Mouse (Mus musculus): ENCODE data around the gene Ccer2. TPM values are rescaled to one million over a fixed set of nuclear protein-coding genes. Genes with fewer than 3 reads are reported as not detected.
A peak's percentile ranks its signal among the peaks of the same experiment; 100 is the strongest.

Gene Ccer2
- polyA plus RNA-seq, 2 experiments: 0.24 TPM; not detected in 1

GRCm38 (mm10) chr7:28716590-28717281 lies 39.2 kb upstream of the Ccer2 start, which contains the start of gene Fbxo17:
TSS of gene Fbxo17 (plus strand) at chr7:28716804.
- WGBS: 3% methylated on average over 36 of the region's 36 CpGs

DNA sequence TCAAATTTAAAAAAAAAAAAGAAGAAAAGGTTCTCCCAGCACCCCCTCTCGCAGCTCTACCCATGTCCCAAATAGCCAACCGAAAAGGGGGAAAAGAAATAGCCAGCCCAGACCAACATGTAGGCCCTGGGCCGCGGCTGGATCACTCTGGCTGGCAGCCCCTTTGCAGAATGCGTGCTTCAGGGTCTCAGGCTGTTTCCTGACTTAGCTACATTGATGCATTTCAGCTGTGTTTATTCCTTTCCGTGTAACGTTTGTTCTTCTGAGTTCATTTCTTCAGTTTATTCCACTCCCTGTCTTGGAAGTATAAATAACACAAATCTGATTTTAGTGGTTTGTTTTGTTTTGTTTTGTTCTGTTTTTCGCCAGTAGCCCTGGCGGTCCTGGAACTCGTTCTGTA lies 38.2 kb upstream of the Ccer2 start:
- H3K4me1 ChIP-seq (ENCODE audit: control insufficient read depth, insufficient read depth, low read length): 0 out of 2 replicates have a peak, but pooled peaks cover 4% of the 10 kb centered on the region
- peak overlapping the region; percentile 59 for H3K4me3 ChIP-seq (replicated peaks; ENCODE audit: low read length)
- H3K27ac ChIP-seq (replicated peaks; ENCODE audit: low read depth, low read length): no peak overlapping the region
- no peak for DNase-seq (ENCODE audit: low spot score)
- H3K27me3 ChIP-seq (ENCODE audit: control insufficient read depth, insufficient read depth, low read length): no peaks in the 10 kb centered on the region
- ATAC-seq (ENCODE audit: low FRiP score, low read depth): no peak
- 74% methylated on average over 10 of the region's 10 CpGs for WGBS
- TF ChIP-seq POLR2A (IDR thresholded peaks at IDR 0.05; ENCODE audit: borderline replicate concordance, extremely low read depth, insufficient read depth, insufficient read length): no peak
- no peak overlapping the region for H3K9ac ChIP-seq (ENCODE audit: low read depth, low read length, severe bottlenecking)
- no peaks in the 10 kb centered on the region for H3K36me3 ChIP-seq (ENCODE audit: control insufficient read depth, insufficient read depth, low read length)
- H3K4me2 ChIP-seq (replicated peaks; ENCODE audit: low read depth, low read length, severe bottlenecking): peak overlapping the region; percentile 72
- H3K9me3 ChIP-seq (ENCODE audit: control insufficient read depth, low read length): no peaks in the 10 kb centered on the region

More at GRCm38 (mm10) chr7:28716590-28717281, 39.2 kb upstream of the Ccer2 start, which contains the start of gene Fbxo17:
- TF ChIP-seq POLR2A (IDR thresholded peaks at IDR 0.05; ENCODE audit: borderline replicate concordance, extremely low read depth, insufficient read depth, insufficient read length): 0 out of 2 replicates have a peak, but pooled peaks have one; percentile 36
- peak; percentile 82 for ATAC-seq (ENCODE audit: low FRiP score, low read depth)
- DNase-seq (ENCODE audit: low spot score): peak; percentile 78
- H3K36me3 ChIP-seq (ENCODE audit: control insufficient read depth, insufficient read depth, low read length): no peaks in the 10 kb centered on the region
- peak within 1 kb of the TSS; percentile 59 for H3K4me3 ChIP-seq (replicated peaks; ENCODE audit: low read length)
- H3K4me1 ChIP-seq (ENCODE audit: control insufficient read depth, insufficient read depth, low read length): 0 out of 2 replicates have a peak, but pooled peaks cover 4% of the 10 kb centered on the region
- no peaks in the 10 kb centered on the region for H3K9me3 ChIP-seq (ENCODE audit: control insufficient read depth, low read length)
- H3K4me2 ChIP-seq (replicated peaks; ENCODE audit: low read depth, low read length, severe bottlenecking): peak within 1 kb of the TSS; percentile 72
- no peaks in the 10 kb centered on the region for H3K27me3 ChIP-seq (ENCODE audit: control insufficient read depth, insufficient read depth, low read length)
- peak within 1 kb of the TSS; percentile 82 for H3K9ac ChIP-seq (ENCODE audit: low read depth, low read length, severe bottlenecking)
- peak within 1 kb of the TSS; percentile 87 for H3K27ac ChIP-seq (replicated peaks; ENCODE audit: low read depth, low read length)

- DNase-seq (ENCODE audit: low spot score) (no peak), ATAC-seq (ENCODE audit: low FRiP score, low read depth) (no peak)
- WGBS: 39% methylated on average over 4 of the region's 4 CpGs
- Histone ChIP-seq H3K9ac (ENCODE audit: low read depth, low read length, severe bottlenecking) (0 out of 2 replicates have a peak overlapping the region, but pooled peaks have one; percentile 2), H3K27me3 (ENCODE audit: control insufficient read depth, insufficient read depth, low read length) (no peaks in the 10 kb centered on the region), H3K4me2 (replicated peaks; ENCODE audit: low read depth, low read length, severe bottlenecking) (no peak overlapping the region), H3K4me3 (replicated peaks; ENCODE audit: low read length) (no peak overlapping the region), H3K9me3 (ENCODE audit: control insufficient read depth, low read length) (no peaks in the 10 kb centered on the region), H3K4me1 (ENCODE audit: control insufficient read depth, insufficient read depth, low read length) (0 out of 2 replicates have a peak, but pooled peaks cover 4% of the 10 kb centered on the region), H3K27ac (replicated peaks; ENCODE audit: low read depth, low read length) (no peak overlapping the region), H3K36me3 (ENCODE audit: control insufficient read depth, insufficient read depth, low read length) (no peaks in the 10 kb centered on the region)
- TF ChIP-seq POLR2A (IDR thresholded peaks at IDR 0.05; ENCODE audit: borderline replicate concordance, extremely low read depth, insufficient read depth, insufficient read length): no peak
Observed at GRCm38 (mm10) chr7:28719159-28719558, 36.8 kb upstream of the Ccer2 start.

DNA sequence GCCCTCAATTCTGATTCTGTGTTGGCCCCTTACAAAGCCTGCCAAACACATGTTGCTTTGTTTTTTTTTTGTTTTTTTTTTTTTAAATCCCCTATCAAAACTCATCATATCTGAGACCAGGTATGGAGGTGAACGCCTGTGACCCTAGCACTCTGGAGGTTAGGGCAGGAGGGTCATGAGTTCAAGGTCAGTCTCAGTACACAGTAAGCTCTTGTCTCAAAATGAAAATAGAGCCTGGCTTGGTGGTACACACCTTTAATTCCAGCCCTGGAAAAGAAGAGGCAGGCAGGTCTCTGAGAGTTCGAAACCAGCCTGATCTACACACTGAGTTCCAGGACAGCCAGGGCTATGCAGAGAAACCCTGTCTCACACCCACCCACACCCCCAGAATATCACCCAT lies 36.3 kb upstream of the Ccer2 start:
- H3K4me1 ChIP-seq (ENCODE audit: control insufficient read depth, insufficient read depth, low read length): 0 out of 2 replicates have a peak, but pooled peaks cover 4% of the 10 kb centered on the region
- no peak overlapping the region for H3K4me3 ChIP-seq (replicated peaks; ENCODE audit: low read length)
- no peak for DNase-seq (ENCODE audit: low spot score)
- no peaks in the 10 kb centered on the region for H3K9me3 ChIP-seq (ENCODE audit: control insufficient read depth, low read length)
- no peaks in the 10 kb centered on the region for H3K27me3 ChIP-seq (ENCODE audit: control insufficient read depth, insufficient read depth, low read length)
- 82% methylated on average over 2 of the region's 2 CpGs for WGBS
- H3K36me3 ChIP-seq (ENCODE audit: control insufficient read depth, insufficient read depth, low read length): peaks cover 2% of the 10 kb centered on the region; the same call in 1 of the 2 replicates
- no peak for ATAC-seq (ENCODE audit: low FRiP score, low read depth)
- H3K27ac ChIP-seq (replicated peaks; ENCODE audit: low read depth, low read length): no peak overlapping the region
- H3K4me2 ChIP-seq (replicated peaks; ENCODE audit: low read depth, low read length, severe bottlenecking): no peak overlapping the region
- no peak for TF ChIP-seq POLR2A (IDR thresholded peaks at IDR 0.05; ENCODE audit: borderline replicate concordance, extremely low read depth, insufficient read depth, insufficient read length)
- H3K9ac ChIP-seq (ENCODE audit: low read depth, low read length, severe bottlenecking): no peak overlapping the region

- no peak overlapping the region for H3K27ac ChIP-seq (replicated peaks; ENCODE audit: low read depth, low read length)
- WGBS: 43% methylated on average over 3 of the region's 3 CpGs
- H3K36me3 ChIP-seq (ENCODE audit: control insufficient read depth, insufficient read depth, low read length): peaks cover 12% of the 10 kb centered on the region
- H3K4me3 ChIP-seq (replicated peaks; ENCODE audit: low read length): no peak overlapping the region
- TF ChIP-seq POLR2A (IDR thresholded peaks at IDR 0.05; ENCODE audit: borderline replicate concordance, extremely low read depth, insufficient read depth, insufficient read length): no peak
- H3K4me2 ChIP-seq (replicated peaks; ENCODE audit: low read depth, low read length, severe bottlenecking): no peak overlapping the region
- 0 out of 2 replicates have a peak, but pooled peaks cover 4% of the 10 kb centered on the region for H3K4me1 ChIP-seq (ENCODE audit: control insufficient read depth, insufficient read depth, low read length)
- H3K9me3 ChIP-seq (ENCODE audit: control insufficient read depth, low read length): no peaks in the 10 kb centered on the region
- ATAC-seq (ENCODE audit: low FRiP score, low read depth) (peak; percentile 62), DNase-seq (ENCODE audit: low spot score) (peak; percentile 66)
- no peaks in the 10 kb centered on the region for H3K27me3 ChIP-seq (ENCODE audit: control insufficient read depth, insufficient read depth, low read length)
- H3K9ac ChIP-seq (ENCODE audit: low read depth, low read length, severe bottlenecking): no peak overlapping the region
Observed at GRCm38 (mm10) chr7:28720753-28721537, 35.0 kb upstream of the Ccer2 start.
